Mouse (Mus musculus): ENCODE data around the gene Manba.

Manba gene

GRCm38 (mm10) chr3:135505369-135505909 is 20.0 kb downstream of the Manba start:
- Histone ChIP-seq H3K27me3 (ENCODE audit: control insufficient read depth, insufficient read depth, low read length, poor library complexity, severe bottlenecking) (no peaks in the 10 kb centered on the region), H3K36me3 (ENCODE audit: control insufficient read depth, insufficient read depth, low read length, poor library complexity, severe bottlenecking) (no peaks in the 10 kb centered on the region; the same call in 1 of the 2 replicates)
- DNase-seq (ENCODE audit: low read depth, low spot score) = peak; percentile 78

- Histone ChIP-seq H3K27me3 (ENCODE audit: control insufficient read depth, insufficient read depth, low read length, poor library complexity, severe bottlenecking) (no peaks in the 10 kb centered on the region), H3K36me3 (ENCODE audit: control insufficient read depth, insufficient read depth, low read length, poor library complexity, severe bottlenecking) (no peaks in the 10 kb centered on the region; the same call in 1 of the 2 replicates)
- DNase-seq (ENCODE audit: low read depth, low spot score) = no peak
Measured at GRCm38 (mm10) chr3:135505916-135506482, 20.6 kb downstream of the Manba start.

- no peaks in the 10 kb centered on the region; the same call in 1 of the 2 replicates for H3K36me3 ChIP-seq (ENCODE audit: control insufficient read depth, insufficient read depth, low read length, poor library complexity, severe bottlenecking)
- H3K27me3 ChIP-seq (ENCODE audit: control insufficient read depth, insufficient read depth, low read length, poor library complexity, severe bottlenecking) = no peaks in the 10 kb centered on the region
- no peak for DNase-seq (ENCODE audit: low read depth, low spot score)
Measured at GRCm38 (mm10) chr3:135507506-135507905, 22.1 kb downstream of the Manba start.

GRCm38 (mm10) chr3:135508191-135508590 is 22.8 kb downstream of the Manba start:
- 0 out of 2 replicates have a peak, but pooled peaks cover under 1% of the 10 kb centered on the region for H3K36me3 ChIP-seq (ENCODE audit: control insufficient read depth, insufficient read depth, low read length, poor library complexity, severe bottlenecking)
- DNase-seq (ENCODE audit: low read depth, low spot score) = no peak
- H3K27me3 ChIP-seq (ENCODE audit: control insufficient read depth, insufficient read depth, low read length, poor library complexity, severe bottlenecking) = no peaks in the 10 kb centered on the region

- H3K36me3 ChIP-seq (ENCODE audit: control insufficient read depth, insufficient read depth, low read length, poor library complexity, severe bottlenecking) = 0 out of 2 replicates have a peak, but pooled peaks cover 4% of the 10 kb centered on the region
- no peak for DNase-seq (ENCODE audit: low read depth, low spot score)
Measured at GRCm38 (mm10) chr3:135510372-135510771, 25.0 kb downstream of the Manba start.

GRCm38 (mm10) chr3:135511683-135512082 is 26.3 kb downstream of the Manba start:
- peak; percentile 30 for DNase-seq (ENCODE audit: low read depth, low spot score)
- H3K27me3 ChIP-seq (ENCODE audit: control insufficient read depth, insufficient read depth, low read length, poor library complexity, severe bottlenecking) = no peaks in the 10 kb centered on the region
- 0 out of 2 replicates have a peak, but pooled peaks cover 4% of the 10 kb centered on the region for H3K36me3 ChIP-seq (ENCODE audit: control insufficient read depth, insufficient read depth, low read length, poor library complexity, severe bottlenecking)

More at GRCm38 (mm10) chr3:135510372-135510771, 25.0 kb downstream of the Manba start:
- no peaks in the 10 kb centered on the region for H3K27me3 ChIP-seq (ENCODE audit: control insufficient read depth, insufficient read depth, low read length, poor library complexity, severe bottlenecking)

GRCm38 (mm10) chr3:135513270-135513669 is 27.9 kb downstream of the Manba start:
- peak; percentile 15 for DNase-seq (ENCODE audit: low read depth, low spot score)
- Histone ChIP-seq H3K27me3 (ENCODE audit: control insufficient read depth, insufficient read depth, low read length, poor library complexity, severe bottlenecking) (no peaks in the 10 kb centered on the region), H3K36me3 (ENCODE audit: control insufficient read depth, insufficient read depth, low read length, poor library complexity, severe bottlenecking) (0 out of 2 replicates have a peak, but pooled peaks cover 4% of the 10 kb centered on the region)

- DNase-seq (ENCODE audit: low read depth, low spot score) = no peak
- Histone ChIP-seq H3K36me3 (ENCODE audit: control insufficient read depth, insufficient read depth, low read length, poor library complexity, severe bottlenecking) (0 out of 2 replicates have a peak, but pooled peaks cover 4% of the 10 kb centered on the region), H3K27me3 (ENCODE audit: control insufficient read depth, insufficient read depth, low read length, poor library complexity, severe bottlenecking) (no peaks in the 10 kb centered on the region)
Measured at GRCm38 (mm10) chr3:135513800-135514425, 28.5 kb downstream of the Manba start.

- Histone ChIP-seq H3K36me3 (ENCODE audit: control insufficient read depth, insufficient read depth, low read length, poor library complexity, severe bottlenecking) (0 out of 2 replicates have a peak, but pooled peaks cover 4% of the 10 kb centered on the region), H3K27me3 (ENCODE audit: control insufficient read depth, insufficient read depth, low read length, poor library complexity, severe bottlenecking) (no peaks in the 10 kb centered on the region)
- no peak for DNase-seq (ENCODE audit: low read depth, low spot score)
Measured at GRCm38 (mm10) chr3:135515246-135515645, 29.8 kb downstream of the Manba start.

GRCm38 (mm10) chr3:135516891-135517290 is 31.5 kb downstream of the Manba start:
- peak; percentile 30 for DNase-seq (ENCODE audit: low read depth, low spot score)
- H3K36me3 ChIP-seq (ENCODE audit: control insufficient read depth, insufficient read depth, low read length, poor library complexity, severe bottlenecking) = 0 out of 2 replicates have a peak, but pooled peaks cover 4% of the 10 kb centered on the region

GRCm38 (mm10) chr3:135518882-135519281 is 33.5 kb downstream of the Manba start:
- Histone ChIP-seq H3K27me3 (ENCODE audit: control insufficient read depth, insufficient read depth, low read length, poor library complexity, severe bottlenecking) (no peaks in the 10 kb centered on the region), H3K36me3 (ENCODE audit: control insufficient read depth, insufficient read depth, low read length, poor library complexity, severe bottlenecking) (peaks cover 2% of the 10 kb centered on the region; the same call in 1 of the 2 replicates)
- DNase-seq (ENCODE audit: low read depth, low spot score) = no peak

More at GRCm38 (mm10) chr3:135516891-135517290, 31.5 kb downstream of the Manba start:
- H3K27me3 ChIP-seq (ENCODE audit: control insufficient read depth, insufficient read depth, low read length, poor library complexity, severe bottlenecking) = no peaks in the 10 kb centered on the region

GRCm38 (mm10) chr3:135519584-135519983 is 34.2 kb downstream of the Manba start:
- peaks cover 2% of the 10 kb centered on the region; the same call in 1 of the 2 replicates for H3K36me3 ChIP-seq (ENCODE audit: control insufficient read depth, insufficient read depth, low read length, poor library complexity, severe bottlenecking)
- H3K27me3 ChIP-seq (ENCODE audit: control insufficient read depth, insufficient read depth, low read length, poor library complexity, severe bottlenecking) = no peaks in the 10 kb centered on the region
- DNase-seq (ENCODE audit: low read depth, low spot score) = no peak

GRCm38 (mm10) chr3:135521963-135522362 is 36.6 kb downstream of the Manba start:
- H3K27me3 ChIP-seq (ENCODE audit: control insufficient read depth, insufficient read depth, low read length, poor library complexity, severe bottlenecking) = no peaks in the 10 kb centered on the region
- no peaks in the 10 kb centered on the region; the same call in 1 of the 2 replicates for H3K36me3 ChIP-seq (ENCODE audit: control insufficient read depth, insufficient read depth, low read length, poor library complexity, severe bottlenecking)
- DNase-seq (ENCODE audit: low read depth, low spot score) = no peak

GRCm38 (mm10) chr3:135522618-135523355 is 37.4 kb downstream of the Manba start:
- Histone ChIP-seq H3K36me3 (ENCODE audit: control insufficient read depth, insufficient read depth, low read length, poor library complexity, severe bottlenecking) (no peaks in the 10 kb centered on the region; the same call in 1 of the 2 replicates), H3K27me3 (ENCODE audit: control insufficient read depth, insufficient read depth, low read length, poor library complexity, severe bottlenecking) (no peaks in the 10 kb centered on the region)
- no peak for DNase-seq (ENCODE audit: low read depth, low spot score)

All from splenic B cell, adult 2 months (primary cell).